Mouse (Mus musculus) thymus, adult 2 months (tissue): ENCODE results near the gene Asb3. TPM values are rescaled to one million over a fixed set of nuclear protein-coding genes. Genes with fewer than 3 reads are reported as not detected.
"Not testable (repeated sequence)": the region's sequence is repeated elsewhere in the genome, so short reads cannot be mapped to it uniquely, and the experiment has no call there.

Experiments used
- DNase-seq: peaks from one replicate; pipeline ENCODE4 v3.0.0; 2021
- H3K27ac ChIP-seq: fragments of 200-500 bp; 2 replicates; pipeline ENCODE4 v1.5.1; 2012; ENCODE audit warnings: low read length, control low read depth; ENCODE audit not compliant: control insufficient read depth, insufficient read depth
- H3K27me3 ChIP-seq: fragments of 200-500 bp; 2 replicates; pipeline ENCODE4 v1.6.1; 2012; ENCODE audit warnings: mild to moderate bottlenecking, low read length, moderate library complexity, mixed read lengths; ENCODE audit not compliant: control insufficient read depth, insufficient read depth
- H3K36me3 ChIP-seq: fragments of 200-500 bp; 2 replicates; pipeline ENCODE4 v1.6.1; 2012; ENCODE audit warnings: mild to moderate bottlenecking, low read length, moderate library complexity; ENCODE audit not compliant: control insufficient read depth, insufficient read depth
- H3K4me1 ChIP-seq: fragments of 200-500 bp; replicated peaks from 2 replicates; pipeline ENCODE4 v1.6.1; 2012; ENCODE audit warnings: low read length; ENCODE audit not compliant: control insufficient read depth, insufficient read depth
- H3K4me3 ChIP-seq: fragments of 200-500 bp; 2 replicates; pipeline ENCODE4 v1.5.1; 2012; ENCODE audit warnings: mild to moderate bottlenecking, low read length, control low read depth, moderate library complexity; ENCODE audit not compliant: control insufficient read depth, insufficient read depth
- CTCF ChIP-seq: fragments of 200-500 bp; IDR thresholded peaks from 2 replicates; pipeline ENCODE4 v1.5.1; 2012; ENCODE audit warnings: mild to moderate bottlenecking, control low read depth, low read length, moderate library complexity, borderline replicate concordance; ENCODE audit not compliant: control insufficient read depth, poor library complexity, insufficient read depth; ENCODE audit errors: extremely low read depth
- POLR2A ChIP-seq: fragments of 200-500 bp; IDR thresholded peaks from 2 replicates; pipeline ENCODE4 v1.6.1; 2012; ENCODE audit warnings: mild to moderate bottlenecking, low read length, control low read depth, moderate library complexity; ENCODE audit not compliant: control insufficient read depth, poor library complexity, insufficient read depth; ENCODE audit errors: extremely low read depth
- WGBS: fragments of 180-500 bp; shearing (Covaris S2); methylation state at CpG from one replicate; pipeline ENCODE4 v1.1.7; 2018; 5-methylcytosine and 5-hydroxymethylcytosine counted together
- polyA plus RNA-seq: library from polyadenylated mRNA; depleted of rRNA; stranded (reverse); fragments of >200 nt; gene quantifications from 2 replicates; pipeline ENCODE4 v1.2.3, GENCODE M21; 2012

The Asb3 gene
- polyA plus RNA-seq, 1 experiment = 5.1 TPM

- 98% methylated on average over 5 of the region's 5 CpGs for WGBS
- TF ChIP-seq POLR2A (no peak), CTCF (no peak)
- H3K27me3 ChIP-seq = no peaks in the 10 kb centered on the region
- no peaks in the 10 kb centered on the region for H3K4me1 ChIP-seq
- DNase-seq = no peak
- no peaks in the 10 kb centered on the region for H3K36me3 ChIP-seq
- no peak overlapping the region for H3K4me3 ChIP-seq
- no peak overlapping the region for H3K27ac ChIP-seq
Measured at GRCm38 (mm10) chr11:30998199-30998598, 113.0 kb downstream of the Asb3 start.

DNA sequence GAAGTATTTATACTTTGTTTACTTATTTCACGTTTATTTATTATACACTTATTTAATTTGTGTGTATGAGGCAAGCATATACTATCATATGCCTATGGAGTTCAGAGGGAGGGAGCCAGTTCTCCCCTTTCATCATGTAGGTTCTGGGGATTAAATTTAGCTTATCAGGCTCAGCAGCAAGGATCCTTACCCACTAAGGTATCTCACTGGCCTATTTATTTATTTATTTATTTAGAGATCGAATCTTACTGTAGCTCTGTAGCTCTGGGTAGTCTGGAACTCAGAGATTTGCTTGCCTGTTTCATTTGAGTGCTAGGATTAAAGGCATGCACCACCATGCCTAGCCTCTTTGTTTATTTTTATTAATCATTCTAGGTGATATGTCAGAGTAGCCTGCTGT lies 113.5 kb downstream of the Asb3 start:
- Histone ChIP-seq H3K36me3 (no peaks in the 10 kb centered on the region), H3K27me3 (no peaks in the 10 kb centered on the region), H3K4me1 (no peaks in the 10 kb centered on the region), H3K27ac (no peak overlapping the region), H3K4me3 (no peak overlapping the region)
- WGBS = 95% methylated on average over 2 of the region's 2 CpGs
- DNase-seq = no peak
- TF ChIP-seq POLR2A = no peak
- TF ChIP-seq CTCF = no peak

DNA sequence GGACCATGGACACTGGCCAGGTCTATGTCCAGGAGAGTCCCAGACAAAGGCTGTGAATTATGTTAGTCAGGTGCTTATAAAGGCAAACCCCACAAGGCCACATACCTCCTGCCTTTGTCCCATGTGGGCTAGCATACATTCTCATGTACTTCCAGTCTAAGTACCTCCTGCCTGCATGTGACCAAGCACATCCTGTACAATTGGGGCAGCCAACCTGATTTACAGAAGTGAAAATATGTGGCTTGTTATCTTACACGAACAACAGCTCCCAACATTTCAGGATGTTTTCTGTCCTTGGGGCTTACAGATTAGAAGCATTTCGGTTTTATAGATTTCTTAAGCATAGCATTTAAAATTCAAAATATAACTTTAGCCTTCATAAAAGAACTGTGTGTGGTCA lies 114.8 kb downstream of the Asb3 start:
- WGBS = 69% methylated on average over 2 of the region's 2 CpGs
- DNase-seq = no peak
- TF ChIP-seq CTCF = no peak
- TF ChIP-seq POLR2A = no peak
- Histone ChIP-seq H3K4me3 (no peak overlapping the region), H3K36me3 (no peaks in the 10 kb centered on the region), H3K27me3 (no peaks in the 10 kb centered on the region), H3K27ac (no peak overlapping the region), H3K4me1 (no peaks in the 10 kb centered on the region)

GRCm38 (mm10) chr11:31001169-31001908 lies 116.1 kb downstream of the Asb3 start:
- DNase-seq = no peak
- WGBS = 97% methylated on average over 4 of the region's 4 CpGs

GRCm38 (mm10) chr11:31009668-31010067 lies 124.5 kb downstream of the Asb3 start:
- not testable (repeated sequence) for H3K27ac ChIP-seq, H3K36me3 ChIP-seq, H3K27me3 ChIP-seq, H3K4me1 ChIP-seq, DNase-seq, H3K4me3 ChIP-seq
- WGBS = 100% methylated on average over 1 of the region's 1 CpGs

More at GRCm38 (mm10) chr11:31001169-31001908, 116.1 kb downstream of the Asb3 start:
- H3K4me1 ChIP-seq = no peaks in the 10 kb centered on the region
- H3K4me3 ChIP-seq = no peak overlapping the region
- no peaks in the 10 kb centered on the region for H3K27me3 ChIP-seq
- no peak for TF ChIP-seq CTCF
- no peak for TF ChIP-seq POLR2A
- no peak overlapping the region for H3K27ac ChIP-seq
- H3K36me3 ChIP-seq = no peaks in the 10 kb centered on the region

GRCm38 (mm10) chr11:31017466-31017865 lies 132.2 kb downstream of the Asb3 start:
- not testable (repeated sequence) for DNase-seq, H3K36me3 ChIP-seq, H3K27me3 ChIP-seq, H3K4me3 ChIP-seq, H3K27ac ChIP-seq, H3K4me1 ChIP-seq
- WGBS = 93% methylated on average over 15 of the region's 15 CpGs

DNA sequence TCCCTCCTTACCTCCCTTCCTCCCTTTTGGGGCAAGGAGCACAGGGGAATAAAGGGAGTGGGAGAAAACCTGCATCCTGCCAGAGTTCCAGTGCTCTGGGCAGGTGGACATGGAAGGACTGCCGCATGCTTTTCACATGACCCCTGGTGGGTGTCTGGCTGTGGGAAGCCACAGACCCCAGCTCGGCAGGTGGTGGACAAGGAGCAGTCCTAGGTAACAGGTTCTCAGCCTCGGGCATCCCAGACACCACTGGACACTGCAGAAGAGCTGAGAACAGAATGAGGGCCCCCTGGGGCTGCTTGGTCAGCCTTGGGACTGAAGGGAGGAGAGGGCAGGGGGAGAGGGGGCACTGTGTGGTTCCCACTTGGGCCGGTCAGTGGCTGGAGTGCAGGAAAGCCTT lies 149.7 kb downstream of the Asb3 start:
- H3K27ac ChIP-seq = no peak overlapping the region
- TF ChIP-seq CTCF (no peak), POLR2A (no peak)
- WGBS = 99% methylated on average over 4 of the region's 4 CpGs
- H3K4me3 ChIP-seq = no peak overlapping the region
- no peaks in the 10 kb centered on the region for H3K4me1 ChIP-seq
- DNase-seq = no peak
- H3K27me3 ChIP-seq = no peaks in the 10 kb centered on the region
- H3K36me3 ChIP-seq = no peaks in the 10 kb centered on the region
